Mouse (Mus musculus) ovary, postnatal 14 days (tissue): ENCODE measurements at regions not wholly inside any gene's neighbourhood (a gene's known extent, or its start where the extent isn't known, plus 50 kb on each side); places are given as distances from the start of the nearest gene placed in this dataset.
A peak's percentile ranks its signal among the peaks of the same experiment; 100 is the strongest.

Experiments
- DNase-seq: peaks from one replicate; pipeline ENCODE4 v3.0.0; 2022; ENCODE audit warnings: low spot score

GRCm38 (mm10) chr6:94957172-94957668, 159.8 kb upstream of the Kbtbd8 start:
- DNase-seq = no peak

GRCm38 (mm10) chr6:94954580-94954979, 162.5 kb upstream of the Kbtbd8 start:
- no peak for DNase-seq

GRCm38 (mm10) chr6:94953658-94954057, 163.4 kb upstream of the Kbtbd8 start:
- no peak for DNase-seq

- DNase-seq = no peak
These were observed 164.9 kb upstream of the Kbtbd8 start for GRCm38 (mm10) chr6:94951971-94952768.

GRCm38 (mm10) chr6:94950944-94951343, 166.1 kb upstream of the Kbtbd8 start:
- DNase-seq = no peak

- DNase-seq = no peak
These were observed 166.7 kb upstream of the Kbtbd8 start for GRCm38 (mm10) chr6:94950319-94950718.

GRCm38 (mm10) chr6:94946352-94946900, 170.6 kb upstream of the Kbtbd8 start:
- DNase-seq = peak; percentile 22

GRCm38 (mm10) chr6:94945715-94946114, 171.3 kb upstream of the Kbtbd8 start:
- DNase-seq = no peak

GRCm38 (mm10) chr6:94944196-94944595, 172.8 kb upstream of the Kbtbd8 start:
- DNase-seq = no peak

- DNase-seq = no peak
These were observed 178.1 kb upstream of the Kbtbd8 start for GRCm38 (mm10) chr6:94938949-94939348.

- DNase-seq = no peak
These were observed 180.8 kb upstream of the Kbtbd8 start for GRCm38 (mm10) chr6:94936206-94936605.

- DNase-seq = no peak
These were observed 181.3 kb upstream of the Kbtbd8 start for GRCm38 (mm10) chr6:94935706-94936105.

GRCm38 (mm10) chr6:94927811-94928210, 189.2 kb upstream of the Kbtbd8 start:
- no peak for DNase-seq

GRCm38 (mm10) chr6:94926652-94927211, 190.3 kb upstream of the Kbtbd8 start:
- DNase-seq = no peak

- DNase-seq = no peak
These were observed 191.6 kb upstream of the Kbtbd8 start for GRCm38 (mm10) chr6:94925408-94925807.

- DNase-seq = no peak
These were observed 192.6 kb upstream of the Kbtbd8 start for GRCm38 (mm10) chr6:94924338-94925039.

GRCm38 (mm10) chr6:94921741-94922140, 195.3 kb upstream of the Kbtbd8 start:
- DNase-seq = no peak

- no peak for DNase-seq
These were observed 196.3 kb upstream of the Kbtbd8 start for GRCm38 (mm10) chr6:94920770-94921169.

- no peak for DNase-seq
These were observed 197.8 kb upstream of the Kbtbd8 start for GRCm38 (mm10) chr6:94919194-94919743.

- DNase-seq = peak; percentile 33
These were observed 201.0 kb upstream of the Kbtbd8 start for GRCm38 (mm10) chr6:94915842-94916620.

GRCm38 (mm10) chr6:94911836-94912235, 205.2 kb upstream of the Kbtbd8 start:
- no peak for DNase-seq
